Mouse (Mus musculus) heart, postnatal 0 days (tissue): ENCODE measurements at regions not wholly inside any gene's neighbourhood (a gene's known extent, or its start where the extent isn't known, plus 50 kb on each side); places are given as distances from the start of the nearest gene placed in this dataset.

Source experiments
- CTCF ChIP-seq: IDR thresholded peaks from 2 replicates; pipeline ENCODE4 v1.5.1; 2016; ENCODE audit warnings: antibody characterized with exemption, control low read depth, low read depth
- EP300 ChIP-seq: IDR thresholded peaks from 2 replicates; pipeline ENCODE4 v1.6.1; 2016; ENCODE audit warnings: antibody characterized with exemption, low read depth

GRCm38 (mm10) chr10:53813244-53813620 is 62.3 kb upstream of the Fam184a start:
- TF ChIP-seq CTCF (no peak), EP300 (no peak)
